Mouse (Mus musculus) c-Kit-positive CD71-positive TER-119-positive erythroid progenitor cells, embryonic 14.5 days (primary cell): Measurements from ENCODE around the gene Eif4h.
"Not testable (repeated sequence)": the region's sequence is repeated elsewhere in the genome, so short reads cannot be mapped to it uniquely, and the experiment has no call there.

Source experiments
- DNase-seq: peaks from one replicate; pipeline ENCODE4 v3.0.0-alpha.2; 2013; ENCODE audit warnings: low spot score

Eif4h gene

DNA sequence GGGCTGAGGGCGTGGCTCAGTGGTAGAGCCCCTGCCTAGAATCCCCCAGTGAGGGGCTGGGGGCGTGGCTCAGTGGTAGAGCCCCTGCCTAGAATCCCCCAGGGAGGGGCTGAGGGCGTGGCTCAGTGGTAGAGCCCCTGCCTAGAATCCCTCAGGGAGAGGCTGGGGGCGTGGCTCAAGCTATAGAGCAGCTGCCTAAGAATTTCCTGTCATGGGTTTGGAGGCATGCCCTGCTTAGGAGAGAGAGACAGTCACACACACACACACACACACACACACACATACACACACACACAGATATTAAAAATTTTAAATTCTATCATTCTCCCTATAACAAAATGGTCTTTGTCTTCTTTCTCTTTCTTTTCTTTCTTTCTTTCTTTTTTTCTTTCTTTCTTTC is 9.7 kb upstream of the Eif4h start:
- not testable (repeated sequence) for DNase-seq

DNA sequence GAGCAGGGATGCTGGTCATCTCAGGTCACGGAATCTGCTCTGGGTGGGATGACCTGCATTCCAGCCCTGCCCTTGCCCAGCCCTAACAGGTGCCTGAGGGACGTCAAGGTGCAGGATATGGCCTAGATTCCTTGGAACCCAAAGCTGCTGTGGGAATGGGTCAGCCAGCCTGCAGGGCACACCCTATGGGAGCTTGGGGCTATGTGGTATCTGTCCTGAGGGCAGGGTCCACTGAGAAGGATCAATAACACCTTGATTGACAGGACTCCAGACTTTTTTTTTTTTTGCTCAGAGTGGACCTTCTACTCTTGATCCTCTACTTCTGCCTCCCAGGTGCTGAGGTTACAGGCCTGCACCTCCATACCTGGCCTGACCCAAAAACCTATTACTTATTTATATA is 8.1 kb upstream of the Eif4h start:
- DNase-seq: no peak

DNA sequence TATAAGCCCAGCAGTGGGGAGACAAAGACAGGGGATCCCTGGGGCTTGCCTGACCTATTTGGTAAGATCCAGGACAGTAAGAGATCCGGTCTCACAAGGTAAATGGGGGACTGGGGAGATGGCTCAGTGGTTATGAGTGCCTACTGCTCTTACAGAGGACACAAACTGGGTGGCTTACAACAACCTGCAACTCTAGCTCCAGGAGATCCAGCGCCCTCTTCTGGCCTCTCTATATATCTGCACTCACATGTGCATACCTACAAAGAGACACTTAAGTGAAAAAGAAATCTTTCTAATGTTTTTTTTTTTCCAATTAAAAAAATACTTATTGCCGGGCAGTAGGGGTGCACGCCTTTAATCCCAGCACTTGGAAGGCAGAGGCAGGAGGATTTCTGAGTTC is 7.2 kb upstream of the Eif4h start:
- no peak for DNase-seq

DNA sequence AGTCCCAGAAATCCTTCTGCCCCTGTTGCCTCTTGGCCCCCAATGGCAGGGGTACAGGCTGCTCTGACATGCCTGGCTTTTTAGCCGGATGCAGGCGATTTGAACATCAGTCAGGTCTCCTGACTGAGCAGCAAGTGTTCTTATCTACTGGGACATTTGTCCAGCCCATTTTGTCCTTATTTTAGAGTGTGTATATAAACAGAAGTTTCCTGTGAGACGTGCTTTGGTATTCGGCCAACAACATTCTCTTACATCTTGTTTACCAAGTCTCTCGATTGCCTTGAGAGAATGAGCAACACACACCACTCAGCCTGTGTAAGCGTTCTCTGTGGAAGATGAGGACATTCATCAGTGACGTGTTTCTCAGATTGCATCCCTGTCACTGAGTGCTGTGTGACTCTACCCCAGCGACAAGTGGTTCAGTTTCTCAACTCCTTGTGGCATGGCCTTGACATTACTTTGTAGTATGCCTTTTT is 5.4 kb upstream of the Eif4h start:
- no peak for DNase-seq

DNA sequence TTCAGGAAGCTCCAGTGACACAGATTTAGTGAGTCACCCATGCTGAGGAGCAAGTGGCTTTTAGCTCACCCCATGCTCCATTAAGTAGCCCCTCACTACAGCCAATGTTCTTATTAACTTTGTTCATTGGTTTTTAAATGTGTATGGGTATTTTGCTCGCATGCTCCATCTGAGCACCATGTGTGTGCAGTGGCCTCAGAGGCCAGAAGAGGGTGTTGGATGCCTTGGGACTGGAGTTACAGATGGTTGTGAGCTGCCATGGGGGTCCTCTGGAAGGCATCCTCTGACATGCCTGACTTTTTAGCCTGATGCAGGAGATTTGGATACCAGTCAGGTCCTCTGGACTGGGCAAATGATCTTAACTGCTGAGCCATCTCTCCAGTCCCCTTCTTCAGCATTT is 4.8 kb upstream of the Eif4h start:
- DNase-seq: no peak

DNA sequence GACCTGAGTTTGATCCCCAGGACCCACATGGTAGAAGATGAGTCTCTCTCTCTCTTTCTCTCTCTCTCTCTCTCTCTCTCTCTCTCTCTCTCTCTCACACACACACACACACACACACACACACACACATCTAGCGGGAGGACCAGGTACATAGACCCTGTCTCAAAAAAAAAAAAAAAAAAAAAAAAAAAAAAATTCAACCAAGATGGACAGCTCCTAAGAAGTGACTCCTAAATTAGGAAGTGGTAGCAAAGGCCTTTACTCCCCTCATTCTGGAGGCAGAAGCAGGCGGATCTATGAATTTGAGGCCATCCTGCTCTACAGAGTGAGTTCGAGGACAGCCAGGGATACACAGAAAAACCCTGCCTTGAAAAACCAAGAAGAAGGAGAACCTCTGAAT is 1.1 kb upstream of the Eif4h start:
- no peak for DNase-seq

DNA sequence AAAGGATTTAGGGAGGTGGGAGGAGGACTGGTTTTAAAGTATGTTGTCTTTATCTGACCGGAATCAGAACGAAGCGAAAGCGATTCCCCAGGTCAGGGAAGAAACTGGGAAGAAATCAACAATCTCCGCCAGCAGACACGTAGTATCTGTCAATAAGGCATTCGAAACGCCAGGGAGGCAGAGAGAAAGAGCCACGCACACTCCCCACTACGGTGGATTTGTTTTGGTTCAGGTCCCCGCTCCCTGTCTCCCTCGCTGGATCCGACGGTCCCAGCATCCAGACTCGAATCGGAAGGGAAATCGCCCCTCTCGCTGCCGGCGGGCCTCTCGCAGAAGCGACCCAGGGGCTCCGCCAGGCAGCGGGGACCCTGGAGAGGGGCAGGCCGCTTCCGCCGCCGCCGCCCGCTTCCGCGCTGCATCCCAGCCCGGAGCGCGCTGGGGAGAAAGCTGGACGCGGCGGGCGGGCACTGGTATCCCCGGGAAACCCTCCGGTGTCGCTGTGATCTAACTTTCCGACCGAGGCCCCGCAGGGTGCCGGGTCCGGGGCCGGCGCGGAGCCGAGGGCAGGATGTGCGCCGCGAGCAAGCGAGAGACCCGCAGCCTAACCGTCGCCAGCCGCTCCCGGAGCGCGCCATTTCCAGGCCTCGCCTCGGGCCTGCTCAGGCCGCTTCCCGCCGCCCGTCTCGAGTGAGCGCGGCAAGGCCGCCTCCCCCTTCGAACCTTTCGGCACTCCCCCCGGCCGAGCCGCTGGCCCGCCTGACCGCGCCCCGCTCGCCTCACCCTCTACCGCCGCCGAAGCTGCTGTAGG is 625 bp downstream of the Eif4h start:
- DNase-seq: peak; percentile 35

DNA sequence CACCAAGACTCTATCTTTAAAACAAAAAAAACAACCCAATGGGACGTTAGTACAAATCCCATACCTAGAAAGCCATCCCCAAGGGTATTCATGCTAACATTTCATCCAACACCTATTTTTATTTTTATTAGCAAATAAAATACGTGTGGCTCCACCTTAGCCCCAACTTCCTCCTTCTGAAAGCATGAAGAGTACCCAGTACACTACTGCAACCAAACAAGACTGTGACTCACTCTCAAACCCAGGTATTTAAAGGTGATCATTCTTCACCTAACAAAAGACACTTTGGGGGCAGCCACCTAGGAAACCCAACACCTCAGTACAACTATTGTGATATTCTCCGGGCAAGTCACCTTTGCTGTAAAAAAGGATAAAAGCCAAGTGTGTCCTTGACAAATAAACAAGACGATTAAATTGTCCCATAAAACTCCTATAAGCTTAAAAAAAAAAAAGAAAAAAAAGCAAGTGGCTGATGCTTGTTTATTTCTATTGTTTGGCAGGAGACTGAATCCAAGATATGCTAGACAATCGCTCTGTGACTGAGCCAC is 1.4 kb downstream of the Eif4h start:
- DNase-seq: no peak

DNA sequence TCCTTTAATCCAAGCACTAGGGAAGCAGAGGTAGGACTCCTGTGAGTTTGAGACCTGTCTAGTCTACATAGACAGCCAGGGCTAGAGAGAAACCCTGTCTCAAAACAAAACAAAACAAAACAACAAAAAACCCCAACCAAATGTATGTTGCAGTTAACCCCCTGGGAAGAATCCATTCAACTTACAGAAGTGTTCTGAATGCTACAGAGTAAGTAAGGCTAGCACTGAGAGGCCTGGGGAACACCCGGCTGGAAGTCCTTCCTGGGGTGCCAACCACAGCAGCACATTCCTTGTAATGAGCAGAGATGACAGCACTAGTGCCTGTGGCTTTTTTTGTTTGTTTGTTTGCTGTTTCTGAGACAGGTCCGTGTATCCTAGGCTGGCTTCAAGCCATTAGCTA is 6.4 kb downstream of the Eif4h start:
- DNase-seq: no peak

DNA sequence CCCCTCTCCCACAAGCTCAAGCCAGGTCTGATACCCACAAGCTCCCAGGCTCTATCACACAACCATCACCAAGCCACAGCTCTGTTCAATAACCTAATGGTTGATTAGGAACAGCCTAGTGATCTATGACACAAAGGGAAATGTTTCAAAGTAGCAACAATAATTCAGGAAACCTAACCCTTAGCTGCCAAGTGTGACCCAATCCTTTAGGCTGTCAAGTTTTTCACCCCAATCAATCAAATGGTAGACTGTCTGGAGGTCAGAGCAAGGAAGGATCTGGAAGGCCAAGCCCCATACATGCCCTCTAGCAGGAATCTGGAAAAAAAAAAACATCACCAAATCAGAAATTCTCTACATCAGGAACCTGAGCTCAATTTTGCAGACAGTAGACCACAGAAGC is 8.5 kb downstream of the Eif4h start:
- DNase-seq: no peak

DNA sequence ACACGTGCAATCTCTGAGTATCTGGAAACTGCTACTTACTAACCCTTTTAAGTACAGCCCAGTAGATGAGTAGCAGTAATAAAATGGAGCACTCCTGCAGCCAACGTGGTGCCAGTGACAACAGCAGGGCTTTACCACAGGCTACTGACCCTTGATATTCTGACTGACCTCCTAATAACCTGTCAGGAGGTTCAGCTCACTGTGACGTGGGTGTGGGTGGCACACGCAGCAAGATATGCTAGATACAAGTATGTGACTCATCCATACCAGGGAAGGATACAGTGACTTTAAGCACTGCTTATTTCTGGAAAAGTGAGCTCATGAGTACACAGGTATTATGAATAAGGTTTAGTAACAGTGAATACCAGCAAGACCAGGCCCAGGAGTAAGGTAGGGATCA is 9.8 kb downstream of the Eif4h start:
- no peak for DNase-seq

DNA sequence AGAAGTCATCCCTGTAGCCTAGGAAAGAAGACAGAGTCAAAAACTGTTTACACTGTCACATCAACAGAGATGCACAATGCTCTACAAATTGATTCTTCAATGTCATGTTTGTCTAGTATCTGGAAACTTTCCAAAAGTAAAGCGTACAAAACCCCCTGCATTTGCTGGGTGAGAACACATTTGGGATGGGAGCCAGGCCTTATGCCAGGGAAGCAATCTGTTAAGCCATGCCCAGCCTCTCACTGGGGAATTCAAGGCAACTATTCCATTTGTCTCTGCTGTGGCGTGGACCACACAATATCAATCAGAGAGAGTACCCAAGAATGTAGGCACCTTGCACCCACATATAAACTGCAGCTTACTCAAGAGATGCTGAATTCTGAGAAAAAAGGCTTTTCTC is 17.2 kb downstream of the Eif4h start:
- no peak for DNase-seq

DNA sequence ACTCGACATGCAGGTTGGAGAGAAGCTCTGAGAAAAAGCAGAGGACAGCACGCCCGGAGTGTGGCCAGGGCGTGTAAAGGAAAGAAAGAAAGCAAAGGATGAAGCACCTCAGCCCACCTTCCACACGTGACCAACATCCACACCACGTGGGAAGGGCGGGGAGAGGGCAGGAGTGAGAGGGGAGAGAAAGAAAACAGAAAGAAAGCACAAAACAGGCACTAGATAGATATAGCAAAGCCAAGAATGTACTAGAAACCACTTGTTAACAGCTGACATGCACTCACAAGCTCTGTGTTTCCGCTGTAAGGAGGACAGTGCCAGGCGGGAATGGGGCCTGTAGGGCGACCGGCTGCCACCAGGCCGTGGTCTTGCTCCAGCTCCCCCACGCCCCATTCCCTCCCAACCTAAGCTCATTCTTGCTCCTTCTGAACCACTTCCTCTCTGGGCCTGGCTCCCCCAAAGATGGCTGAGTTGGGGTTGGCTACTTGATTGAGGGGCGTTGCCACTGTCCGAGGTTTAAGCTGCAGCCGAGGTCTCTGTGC is 18.1 kb downstream of the Eif4h start:
- DNase-seq: no peak

DNA sequence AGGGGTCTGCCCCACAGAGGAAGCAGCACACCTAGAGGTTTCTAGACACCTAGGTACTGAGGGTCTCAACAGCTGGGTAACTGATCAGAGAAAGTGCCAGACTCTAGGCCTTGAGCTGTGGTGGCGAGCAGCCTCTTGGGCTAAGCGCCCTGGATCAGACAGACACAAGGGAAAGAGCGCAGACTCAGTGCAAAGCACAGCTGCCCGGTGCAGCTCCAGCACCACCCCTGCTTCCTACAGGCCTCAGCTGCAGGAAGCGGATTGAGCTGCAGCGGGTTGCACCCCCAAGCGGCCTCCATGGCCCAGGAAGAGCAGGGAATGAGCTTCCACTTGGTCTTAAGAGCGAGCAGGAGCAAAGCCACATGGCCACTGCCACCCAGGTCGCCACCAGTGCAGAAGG is 18.8 kb downstream of the Eif4h start:
- DNase-seq: no peak

DNA sequence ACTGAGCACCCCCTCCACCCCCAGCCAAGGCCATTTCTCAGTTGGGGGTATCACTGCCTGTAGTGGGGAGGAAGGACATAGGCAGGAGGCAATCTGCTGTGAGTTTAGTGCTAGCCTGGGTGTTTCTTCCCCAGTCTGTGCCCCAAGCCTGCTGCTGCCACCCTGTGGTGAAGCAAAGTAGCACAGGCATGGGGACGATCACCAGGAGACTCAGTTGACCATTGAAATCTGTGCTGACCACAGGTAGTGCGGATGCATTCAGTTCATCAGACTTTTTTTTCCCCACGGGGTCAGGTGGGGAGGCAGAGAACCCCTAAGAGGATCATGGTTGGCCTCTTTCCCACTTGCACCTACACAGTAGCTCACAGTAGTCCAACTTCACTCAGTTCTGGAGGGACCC is 22.2 kb downstream of the Eif4h start:
- DNase-seq: peak; percentile 42

DNA sequence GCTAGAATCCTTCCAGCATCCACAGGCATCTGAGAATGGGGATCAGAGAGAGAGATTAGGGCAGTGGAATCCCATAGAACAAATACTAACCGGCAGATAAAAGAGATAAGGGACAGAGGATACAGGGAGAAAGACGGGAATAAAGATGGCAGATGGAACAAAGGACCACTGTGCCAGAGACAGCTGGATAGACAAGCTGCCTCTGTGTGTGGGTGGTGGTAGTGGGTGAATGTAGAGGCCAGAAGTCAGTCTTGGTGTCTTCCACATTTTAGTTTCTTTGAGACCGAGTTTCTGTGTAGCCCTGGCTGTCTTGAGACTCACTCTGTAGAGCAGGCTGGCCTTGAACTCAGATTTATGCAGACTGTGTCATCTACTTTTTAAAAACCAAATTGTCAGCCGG is 23.5 kb downstream of the Eif4h start:
- no peak for DNase-seq

DNA sequence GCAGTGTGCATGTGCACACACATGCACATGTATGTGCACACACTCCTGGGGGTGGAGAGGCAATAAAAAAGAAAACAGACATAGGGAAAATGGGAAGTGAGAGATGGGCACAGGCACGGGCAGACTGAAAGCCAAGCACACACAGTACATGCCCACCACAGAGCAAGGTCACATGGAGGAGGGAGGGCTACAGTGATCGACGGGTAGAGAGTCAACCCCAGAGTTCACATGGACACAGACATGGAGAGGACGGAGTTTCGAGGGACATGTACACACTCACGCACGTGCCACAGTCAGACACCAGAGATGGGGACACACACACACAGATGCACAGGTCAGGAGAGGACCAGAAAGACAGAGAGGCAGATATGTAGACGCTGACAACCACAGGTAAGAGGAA is 23.9 kb downstream of the Eif4h start:
- no peak for DNase-seq

DNA sequence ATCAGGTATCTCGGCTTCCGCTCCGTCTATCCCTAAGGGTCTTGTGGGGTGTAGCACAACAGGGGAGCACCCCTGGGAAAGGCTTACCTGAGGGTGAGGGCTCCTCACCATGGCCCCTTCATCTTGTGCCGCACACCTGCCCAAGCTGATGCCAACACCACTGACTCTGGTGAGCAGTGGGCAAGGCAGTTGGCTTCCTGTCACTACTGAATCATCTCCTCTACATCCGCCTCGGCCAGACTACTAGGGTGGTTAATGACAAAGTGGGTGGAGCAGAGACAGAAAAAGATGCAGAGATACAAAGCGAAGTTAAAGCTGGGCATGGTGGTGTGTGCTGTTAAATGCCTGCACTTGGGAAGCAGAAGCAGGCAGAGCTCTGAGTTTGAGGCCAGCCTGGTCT is 24.5 kb downstream of the Eif4h start, which contains the start of gene Lat2:
TSS of gene Lat2 (minus strand) at position 224 of the 400 bp plus-strand sequence.
- DNase-seq: no peak

DNA sequence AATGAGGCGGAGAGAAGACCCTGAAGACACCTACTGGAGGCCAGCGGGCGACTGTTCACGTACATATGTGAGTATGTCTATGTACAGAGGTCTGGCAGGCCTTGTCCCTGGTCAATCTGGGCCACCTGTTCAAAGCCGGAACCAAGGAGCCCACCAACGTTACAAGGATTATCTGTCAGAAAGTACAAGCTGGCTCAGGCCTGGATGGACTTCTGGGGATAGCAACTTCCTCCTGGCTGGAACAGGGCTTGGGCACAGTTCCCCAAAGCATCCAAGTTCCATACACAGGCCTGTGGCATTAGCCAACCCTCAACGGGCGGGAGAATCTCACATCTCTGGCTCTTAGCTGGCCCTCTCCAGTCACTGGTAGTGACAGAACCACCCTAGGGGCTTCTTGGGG is 25.0 kb downstream of the Eif4h start:
- DNase-seq: no peak

DNA sequence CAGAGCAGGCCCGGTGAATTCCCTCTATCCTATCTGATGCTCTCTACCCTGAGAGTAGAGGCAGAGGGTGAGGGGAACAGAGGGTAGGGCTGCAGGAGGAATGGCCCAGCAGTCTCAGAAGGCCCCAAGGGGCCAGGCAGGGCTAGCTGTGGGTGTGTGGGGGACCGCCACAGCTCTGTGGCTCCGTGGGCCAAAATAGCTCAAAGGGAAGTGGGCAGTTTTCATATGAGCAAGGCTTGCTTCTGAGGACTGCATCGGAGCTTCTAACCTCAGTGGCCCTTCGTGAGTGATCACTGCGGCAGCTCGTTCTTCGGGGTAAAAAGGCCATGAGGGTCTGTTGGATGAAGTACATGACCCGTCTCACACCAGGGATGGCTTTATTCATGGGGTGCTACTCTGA is 25.6 kb downstream of the Eif4h start:
- DNase-seq: no peak

DNA sequence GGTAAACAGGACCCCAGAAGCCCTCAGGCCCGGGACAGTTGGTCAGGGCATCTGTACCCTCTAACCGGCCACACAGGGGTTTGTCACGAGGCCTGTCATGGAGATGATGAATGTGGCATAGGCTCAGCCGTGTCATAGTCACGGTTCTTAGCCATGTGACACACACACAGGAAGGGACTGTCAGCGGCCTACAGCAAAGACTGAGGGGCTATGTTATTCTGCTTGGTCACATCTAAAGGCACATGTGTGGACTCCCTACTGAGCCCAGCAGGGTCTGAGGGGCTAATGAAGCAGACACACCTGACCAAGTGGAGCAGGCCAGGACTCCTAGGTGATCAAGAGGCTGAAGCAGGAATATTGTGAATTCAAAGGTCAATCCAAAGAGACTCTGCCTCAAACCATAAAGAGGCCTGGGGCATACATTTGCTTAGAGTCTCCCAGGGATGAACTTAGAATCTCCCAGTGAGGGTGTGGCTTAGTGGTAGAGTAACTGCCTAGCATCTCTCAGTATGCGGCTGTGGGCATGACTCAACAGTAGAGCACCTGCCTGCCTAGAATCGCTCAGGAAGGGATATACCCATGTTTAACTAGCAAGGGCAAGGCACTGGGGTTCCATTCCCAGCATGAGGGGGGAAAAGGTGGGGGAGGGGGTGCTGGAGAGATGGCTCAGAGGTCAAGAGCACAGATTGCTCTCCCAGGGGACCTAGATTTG is 27.3 kb downstream of the Eif4h start:
- no peak for DNase-seq

DNA sequence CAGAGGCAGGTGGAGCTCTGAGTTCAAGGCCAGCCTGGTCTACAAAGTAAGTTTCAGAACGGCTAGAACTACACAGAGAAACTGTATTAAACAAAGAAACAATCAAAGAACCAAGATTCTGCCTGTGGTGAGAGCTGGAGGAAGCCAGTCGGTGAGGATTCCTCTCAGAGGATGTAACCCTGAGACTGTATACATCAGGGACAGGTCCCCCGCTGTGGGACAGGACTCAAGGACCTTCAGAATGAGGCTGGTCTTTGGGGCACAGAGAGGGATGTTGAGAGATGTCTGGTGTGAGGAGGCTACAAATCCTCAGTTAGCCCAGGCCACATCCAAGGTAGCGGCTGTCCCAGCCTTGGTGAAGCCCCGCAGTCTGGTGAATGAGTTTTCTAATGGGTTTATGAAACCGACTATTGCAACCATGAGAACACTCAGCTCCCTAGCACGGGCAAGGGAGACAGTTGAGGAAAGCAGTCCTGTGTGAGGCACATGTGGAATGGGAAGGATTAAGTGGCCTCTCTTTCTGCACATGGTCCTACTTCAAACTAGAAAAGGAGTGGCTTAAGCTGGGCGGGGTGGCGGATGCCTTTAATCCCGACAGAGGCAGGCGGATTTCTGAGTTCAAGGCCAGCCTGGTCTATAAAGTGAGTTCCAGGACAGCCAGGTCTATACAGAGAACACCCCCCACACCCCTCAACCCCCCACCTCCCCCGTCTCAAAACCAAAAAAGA is 29.2 kb downstream of the Eif4h start:
- no peak for DNase-seq
